Mouse (Mus musculus) embryonic facial prominence, embryonic 12.5 days (tissue): ENCODE data around the gene Arhgef26. TPM values are rescaled to one million over a fixed set of nuclear protein-coding genes. Genes with fewer than 3 reads are reported as not detected.
A peak's percentile ranks its signal among the peaks of the same experiment; 100 is the strongest.

Source experiments
- ATAC-seq: fragments of 200-750 bp; cut with Nextera tagmentation; 2 replicates; pipeline ENCODE4 v1.8.0; 2017; ENCODE audit not compliant: insufficient number of reproducible peaks, insufficient read depth, low FRiP score, low TSS enrichment
- H3K27ac ChIP-seq: fragments of 300-500 bp; sonication (generic); 2 replicates; pipeline ENCODE4 v1.5.1; 2016; ENCODE audit warnings: mild to moderate bottlenecking
- H3K27me3 ChIP-seq: fragments of 300-500 bp; sonication (generic); 2 replicates; pipeline ENCODE4 v1.6.1; 2016; ENCODE audit warnings: mild to moderate bottlenecking, moderate library complexity
- H3K36me3 ChIP-seq: fragments of 300-500 bp; sonication (generic); 2 replicates; pipeline ENCODE4 v1.6.1; 2016; ENCODE audit warnings: mild to moderate bottlenecking
- H3K4me1 ChIP-seq: fragments of 300-500 bp; sonication (generic); 2 replicates; pipeline ENCODE4 v1.6.1; 2016
- H3K4me2 ChIP-seq: fragments of 300-500 bp; sonication (generic); replicated peaks from 2 replicates; pipeline ENCODE4 v1.6.1; 2016; ENCODE audit warnings: mild to moderate bottlenecking, moderate library complexity
- H3K4me3 ChIP-seq: fragments of 300-500 bp; sonication (generic); 2 replicates; pipeline ENCODE4 v1.5.1; 2016; ENCODE audit warnings: mild to moderate bottlenecking
- H3K9ac ChIP-seq: fragments of 300-500 bp; sonication (generic); 2 replicates; pipeline ENCODE4 v1.6.1; 2016; ENCODE audit warnings: mild to moderate bottlenecking, moderate library complexity
- H3K9me3 ChIP-seq: fragments of 300-500 bp; sonication (generic); 2 replicates; pipeline ENCODE4 v1.6.1; 2016; ENCODE audit warnings: mild to moderate bottlenecking, moderate library complexity
- WGBS: fragments of 180-500 bp; shearing (Covaris S2); methylation state at CpG from one replicate; pipeline ENCODE4 v1.1.7; 2016; 5-methylcytosine and 5-hydroxymethylcytosine counted together
- polyA plus RNA-seq: library from polyadenylated mRNA; unstranded; fragments of >200 nt; fragmentation: Nextera tagmentation; extraction: Ambion mirVana; gene quantifications from 2 replicates; pipeline ENCODE4 v1.2.1, GENCODE M21; 2016

Gene Arhgef26
- 12.5 and 12.9 TPM in 2 replicates for polyA plus RNA-seq

DNA sequence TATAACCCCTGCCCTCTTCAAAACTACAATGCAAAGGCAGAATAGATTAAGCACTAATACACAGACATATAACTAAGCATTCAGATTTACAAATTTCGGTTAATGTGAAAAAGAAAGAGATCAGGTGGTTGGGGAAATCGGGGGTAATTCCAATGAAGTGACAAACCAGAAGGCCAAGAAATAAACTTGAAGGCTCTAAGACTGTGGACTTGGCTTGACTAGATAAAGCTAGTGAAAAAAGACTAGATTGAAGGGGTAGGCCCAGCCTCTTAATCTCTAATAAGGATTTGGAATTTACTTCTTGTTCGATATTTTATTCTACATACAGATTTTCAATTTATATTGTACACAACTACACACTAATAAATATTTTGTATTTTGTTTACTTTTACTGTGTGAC is at the start of gene Arhgef26:
Gene Arhgef26 (plus strand): TSS at position 301 of the 400 bp plus-strand sequence.
- Histone ChIP-seq H3K4me1 (0 out of 2 replicates have a peak, but pooled peaks cover 4% of the 10 kb centered on the region), H3K27me3 (0 out of 2 replicates have a peak, but pooled peaks cover 5% of the 10 kb centered on the region), H3K4me2 (peak within 1 kb of the TSS; percentile 80), H3K9me3 (no peaks in the 10 kb centered on the region), H3K4me3 (peak within 1 kb of the TSS; percentile 77), H3K27ac (0 out of 2 replicates have a peak within 1 kb of the TSS, but pooled peaks have one; percentile 54), H3K9ac (peak within 1 kb of the TSS; percentile 70), H3K36me3 (no peaks in the 10 kb centered on the region)
- 80% methylated on average over 3 of the region's 3 CpGs for WGBS
- ATAC-seq, result no peak

DNA sequence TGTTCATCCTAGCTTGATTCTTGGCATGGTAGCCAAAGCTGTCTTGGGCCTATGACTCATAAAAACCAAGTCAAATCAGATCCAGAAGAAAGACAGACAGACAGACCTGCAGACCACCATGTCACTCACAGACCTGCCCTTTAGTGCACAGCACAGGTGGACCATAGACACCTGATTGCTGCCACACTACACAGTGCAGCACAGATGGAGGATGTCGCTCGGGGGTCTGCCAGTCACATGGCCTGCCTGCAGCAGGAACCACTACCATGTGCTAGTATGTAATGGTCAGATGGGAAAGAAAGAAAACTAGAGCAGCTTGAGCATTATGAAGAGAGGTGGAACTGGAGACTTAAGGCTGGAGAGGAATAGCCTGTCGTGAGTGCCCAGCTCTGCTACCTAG is 27.7 kb upstream of the Arhgef26 start:
- no peaks in the 10 kb centered on the region for H3K36me3 ChIP-seq
- no peak overlapping the region for H3K4me3 ChIP-seq
- H3K9me3 ChIP-seq, result no peaks in the 10 kb centered on the region
- WGBS, result 85% methylated on average over 3 of the region's 3 CpGs
- H3K4me1 ChIP-seq, result no peaks in the 10 kb centered on the region
- no peak for ATAC-seq
- no peak overlapping the region for H3K9ac ChIP-seq
- H3K4me2 ChIP-seq, result no peak overlapping the region
- no peak overlapping the region for H3K27ac ChIP-seq
- H3K27me3 ChIP-seq, result no peaks in the 10 kb centered on the region

DNA sequence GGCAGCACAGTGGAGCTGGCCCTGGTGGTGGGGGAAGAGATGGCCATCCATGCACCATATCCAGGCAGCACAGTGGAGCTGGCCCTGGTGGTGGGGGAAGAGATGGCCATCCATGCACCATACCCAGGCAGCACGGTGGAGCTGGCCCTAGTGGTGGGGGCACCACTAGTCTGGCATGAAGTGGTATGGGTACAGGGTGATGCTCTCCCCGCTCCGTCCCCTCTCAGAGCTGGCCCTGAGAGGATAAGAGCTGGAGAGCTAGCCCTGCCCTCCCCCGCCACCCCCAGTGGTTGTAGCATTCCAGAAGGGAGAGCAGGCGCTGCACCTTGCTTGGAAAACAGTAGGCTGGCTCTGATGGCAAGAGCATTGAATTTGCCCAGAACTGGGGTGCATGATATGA is 26.9 kb upstream of the Arhgef26 start:
- WGBS, result 87% methylated on average over 5 of the region's 5 CpGs
- Histone ChIP-seq H3K9ac (no peak overlapping the region), H3K4me3 (no peak overlapping the region), H3K4me2 (no peak overlapping the region), H3K36me3 (no peaks in the 10 kb centered on the region), H3K9me3 (no peaks in the 10 kb centered on the region), H3K27ac (no peak overlapping the region), H3K27me3 (no peaks in the 10 kb centered on the region), H3K4me1 (no peaks in the 10 kb centered on the region)
- peak; percentile 35; the same call in 1 of the 2 replicates for ATAC-seq

DNA sequence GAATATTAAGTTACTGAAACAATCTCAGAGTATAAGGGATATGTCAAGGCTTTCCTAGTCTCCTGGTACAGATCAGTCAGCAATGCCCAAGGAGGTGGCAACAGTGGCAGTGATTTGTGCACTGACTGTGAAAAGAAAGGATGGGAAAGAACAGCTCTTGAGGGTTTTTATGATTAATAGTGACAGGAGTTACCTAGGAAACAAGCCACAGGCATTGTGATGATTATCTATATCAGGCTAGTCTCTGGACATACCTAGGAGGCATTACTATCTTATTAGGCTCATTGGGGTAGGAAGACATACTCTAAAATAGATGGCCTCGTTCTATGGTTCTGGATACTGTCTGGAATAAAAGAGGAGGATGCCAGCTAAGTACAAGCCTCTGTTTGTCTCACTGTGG is 13.4 kb upstream of the Arhgef26 start:
- Histone ChIP-seq H3K27me3 (no peaks in the 10 kb centered on the region), H3K4me2 (no peak overlapping the region), H3K4me1 (no peaks in the 10 kb centered on the region), H3K9ac (no peak overlapping the region), H3K4me3 (no peak overlapping the region), H3K27ac (no peak overlapping the region), H3K36me3 (no peaks in the 10 kb centered on the region), H3K9me3 (no peaks in the 10 kb centered on the region)
- 52% methylated on average over 1 of the region's 1 CpGs for WGBS
- no peak for ATAC-seq

DNA sequence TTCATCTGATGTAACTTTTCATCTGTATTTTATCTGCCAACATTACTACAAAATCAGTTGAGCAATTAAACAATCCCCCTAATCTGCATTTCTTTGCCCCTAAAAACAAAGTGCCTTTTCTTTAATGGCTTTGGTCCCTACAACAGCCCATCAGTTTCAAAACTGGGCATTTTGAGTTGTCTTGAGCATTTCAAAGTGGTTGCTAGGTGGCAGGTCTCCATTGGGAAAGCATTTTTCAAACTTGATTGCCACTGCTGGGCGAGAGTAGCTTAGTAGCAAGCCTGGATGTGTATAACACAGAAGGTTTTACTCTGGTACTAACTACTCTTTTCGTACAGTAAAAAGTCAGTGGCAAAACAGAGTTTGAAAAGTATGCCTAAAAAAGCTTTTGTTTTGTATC is 10.2 kb upstream of the Arhgef26 start:
- H3K27ac ChIP-seq, result no peak overlapping the region
- no peaks in the 10 kb centered on the region for H3K36me3 ChIP-seq
- no peak for ATAC-seq
- no peaks in the 10 kb centered on the region for H3K27me3 ChIP-seq
- no peak overlapping the region for H3K9ac ChIP-seq
- no peak overlapping the region for H3K4me3 ChIP-seq
- no peak overlapping the region for H3K4me2 ChIP-seq
- WGBS, result 71% methylated on average over 2 of the region's 2 CpGs
- H3K9me3 ChIP-seq, result no peaks in the 10 kb centered on the region
- H3K4me1 ChIP-seq, result no peaks in the 10 kb centered on the region

DNA sequence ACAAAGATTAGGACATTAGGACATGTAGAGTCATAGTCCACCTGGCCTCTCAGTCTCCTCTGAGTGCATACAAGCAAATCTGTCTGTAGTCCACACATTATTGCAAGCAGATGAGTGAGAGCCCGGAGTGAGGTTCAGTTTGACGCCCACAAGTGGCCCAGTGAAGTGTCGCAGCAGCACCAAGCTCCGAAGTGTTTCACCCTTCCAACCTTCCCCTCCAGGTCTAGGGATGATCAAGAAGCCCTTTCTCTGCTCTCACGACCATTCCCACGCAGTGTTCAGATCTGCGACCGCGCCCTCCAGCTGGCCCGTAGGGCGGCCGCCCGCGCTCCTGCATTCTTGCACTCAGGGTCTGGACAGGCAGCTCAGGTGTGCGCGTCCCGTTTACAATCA is 313 bp downstream of the Arhgef26 start:
- Histone ChIP-seq H3K27ac (no peak overlapping the region), H3K4me2 (peak overlapping the region; percentile 80), H3K9ac (peak overlapping the region; percentile 70), H3K4me1 (0 out of 2 replicates have a peak, but pooled peaks cover 4% of the 10 kb centered on the region), H3K4me3 (peak overlapping the region; percentile 77), H3K9me3 (no peaks in the 10 kb centered on the region), H3K27me3 (0 out of 2 replicates have a peak, but pooled peaks cover 5% of the 10 kb centered on the region), H3K36me3 (no peaks in the 10 kb centered on the region)
- WGBS, result 1% methylated on average over 17 of the region's 17 CpGs
- ATAC-seq, result no peak

DNA sequence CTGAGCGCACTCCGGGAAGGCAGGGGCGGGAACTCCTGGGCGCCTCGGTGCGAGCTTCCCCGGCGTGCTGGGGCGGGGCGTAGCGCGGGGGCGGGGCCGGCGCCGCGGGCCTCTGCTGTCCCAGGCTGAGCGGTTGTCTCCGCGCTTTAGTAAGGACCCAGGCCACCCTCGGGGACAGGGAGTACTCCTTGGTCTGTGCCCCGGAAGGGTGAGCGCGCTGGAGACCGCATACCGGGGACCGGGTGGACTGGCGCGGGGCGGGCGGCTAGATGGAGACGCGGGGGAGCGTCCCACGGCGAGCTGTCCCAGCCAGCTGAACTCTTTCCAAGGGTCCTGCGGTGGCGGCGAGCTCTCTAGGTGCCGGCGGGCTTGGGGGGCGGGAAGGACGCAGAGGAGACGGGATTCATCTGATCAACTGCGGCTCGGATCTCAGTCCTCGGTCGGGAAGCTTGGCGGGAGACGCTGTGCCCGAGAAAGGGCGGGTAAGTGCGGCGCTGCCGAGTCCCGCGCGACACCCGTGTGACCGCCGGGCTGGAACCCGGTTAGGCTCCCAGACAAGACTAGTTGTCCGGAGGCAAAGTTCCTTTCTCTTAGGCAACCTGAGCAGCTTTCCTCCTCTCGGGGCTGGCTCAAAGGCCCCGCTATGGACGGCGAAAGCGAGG is 841 bp downstream of the Arhgef26 start:
- no peaks in the 10 kb centered on the region for H3K9me3 ChIP-seq
- WGBS, result under 1% methylated on average over 67 of the region's 68 CpGs
- peak overlapping the region; percentile 70 for H3K9ac ChIP-seq
- H3K36me3 ChIP-seq, result no peaks in the 10 kb centered on the region
- H3K4me3 ChIP-seq, result peak overlapping the region; percentile 77
- ATAC-seq, result peak; percentile 92
- 0 out of 2 replicates have a peak overlapping the region, but pooled peaks have one; percentile 54 for H3K27ac ChIP-seq
- 0 out of 2 replicates have a peak, but pooled peaks cover 4% of the 10 kb centered on the region for H3K4me1 ChIP-seq
- H3K27me3 ChIP-seq, result 0 out of 2 replicates have a peak, but pooled peaks cover 5% of the 10 kb centered on the region
- peak overlapping the region; percentile 80 for H3K4me2 ChIP-seq

DNA sequence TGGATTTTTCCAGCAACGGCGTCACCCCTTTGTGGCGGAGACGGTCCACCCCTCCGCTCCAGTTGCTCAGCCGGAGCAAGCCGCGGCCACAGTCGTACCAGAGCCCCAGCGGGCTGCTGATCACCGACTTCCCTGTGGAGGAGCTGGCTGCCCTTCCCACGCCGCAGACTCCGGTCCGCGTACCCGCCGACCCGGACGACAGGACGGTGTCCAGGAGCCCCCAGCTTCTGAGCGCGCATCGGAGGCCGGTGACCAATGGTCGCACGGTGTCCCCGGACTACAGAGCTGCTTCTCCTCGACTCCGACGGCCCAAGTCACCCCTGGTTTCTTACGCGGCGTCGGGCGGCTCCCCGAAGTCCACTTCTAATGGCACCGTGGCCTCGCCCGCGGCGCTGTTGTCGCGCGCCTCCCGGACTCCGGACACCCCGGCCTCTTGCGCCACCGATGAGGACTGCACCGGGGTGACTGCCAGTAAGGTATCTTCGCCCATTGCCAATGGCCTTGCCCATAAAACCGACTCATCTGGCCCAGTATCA is 1.4 kb downstream of the Arhgef26 start:
- WGBS, result under 1% methylated on average over 53 of the region's 53 CpGs

DNA sequence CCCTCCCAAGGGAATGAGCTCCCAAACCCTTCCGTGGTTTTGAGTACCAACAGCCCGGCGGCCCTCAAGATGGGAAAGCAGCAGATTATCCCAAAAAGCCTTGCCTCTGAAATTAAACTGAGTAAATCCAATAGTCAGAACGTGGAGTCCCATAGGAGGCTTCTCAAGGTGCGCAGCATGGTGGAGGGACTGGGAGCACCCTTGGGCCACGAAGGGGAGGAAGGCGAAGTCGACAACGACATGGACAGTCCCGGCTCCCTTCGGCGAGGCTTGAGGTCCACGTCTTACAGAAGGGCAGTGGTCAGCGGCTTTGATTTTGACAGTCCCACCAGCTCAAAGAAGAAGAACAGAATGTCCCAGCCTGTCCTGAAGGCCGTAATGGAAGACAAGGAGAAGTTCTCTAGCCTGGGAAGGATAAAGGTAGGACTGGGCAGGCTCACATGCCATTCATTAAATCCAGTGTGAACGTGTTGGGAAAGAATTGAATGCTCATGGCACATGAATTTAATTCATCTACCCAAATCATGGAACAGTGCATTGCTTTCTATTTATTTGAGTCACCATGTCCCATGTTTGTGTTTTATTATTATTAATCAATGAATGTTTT is 2.1 kb downstream of the Arhgef26 start:
- H3K4me3 ChIP-seq, result peak overlapping the region; percentile 77
- H3K9ac ChIP-seq, result peak overlapping the region; percentile 70
- no peaks in the 10 kb centered on the region for H3K9me3 ChIP-seq
- H3K4me1 ChIP-seq, result 0 out of 2 replicates have a peak, but pooled peaks cover 4% of the 10 kb centered on the region
- no peak for ATAC-seq
- peak overlapping the region; percentile 80 for H3K4me2 ChIP-seq
- 10% methylated on average over 16 of the region's 16 CpGs for WGBS
- 0 out of 2 replicates have a peak, but pooled peaks cover 5% of the 10 kb centered on the region for H3K27me3 ChIP-seq
- H3K36me3 ChIP-seq, result no peaks in the 10 kb centered on the region
- no peak overlapping the region for H3K27ac ChIP-seq

More for the DNA sequence above, 1.4 kb downstream of the Arhgef26 start:
- peak overlapping the region; percentile 80 for H3K4me2 ChIP-seq
- no peak overlapping the region for H3K27ac ChIP-seq
- H3K9ac ChIP-seq, result peak overlapping the region; percentile 70
- ATAC-seq, result peak; percentile 23; the same call in 1 of the 2 replicates
- 0 out of 2 replicates have a peak, but pooled peaks cover 5% of the 10 kb centered on the region for H3K27me3 ChIP-seq
- H3K9me3 ChIP-seq, result no peaks in the 10 kb centered on the region
- H3K4me3 ChIP-seq, result peak overlapping the region; percentile 77
- 0 out of 2 replicates have a peak, but pooled peaks cover 4% of the 10 kb centered on the region for H3K4me1 ChIP-seq
- H3K36me3 ChIP-seq, result no peaks in the 10 kb centered on the region

DNA sequence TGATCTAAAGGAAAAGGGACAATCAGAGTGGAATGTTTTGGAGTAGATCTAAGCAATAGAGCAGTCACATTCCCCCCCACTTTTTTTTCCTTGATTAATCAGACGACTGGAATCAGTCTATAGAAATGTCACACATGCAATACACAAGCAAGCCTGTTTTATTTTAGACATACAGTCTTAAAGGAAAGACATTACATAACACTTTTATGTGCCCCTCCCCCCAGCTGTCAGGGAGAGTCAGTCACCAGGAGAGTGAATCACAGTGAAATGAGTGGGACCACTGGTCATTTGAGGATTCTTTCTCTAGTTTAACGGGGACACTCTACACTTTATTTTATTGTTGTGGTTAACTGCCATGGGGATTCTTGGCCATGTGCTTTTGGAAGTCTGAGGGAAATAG is 2.7 kb downstream of the Arhgef26 start:
- Histone ChIP-seq H3K9me3 (no peaks in the 10 kb centered on the region), H3K4me2 (peak overlapping the region; percentile 80), H3K27me3 (0 out of 2 replicates have a peak, but pooled peaks cover 5% of the 10 kb centered on the region), H3K9ac (no peak overlapping the region), H3K4me3 (no peak overlapping the region), H3K27ac (no peak overlapping the region), H3K4me1 (0 out of 2 replicates have a peak, but pooled peaks cover 4% of the 10 kb centered on the region), H3K36me3 (no peaks in the 10 kb centered on the region)
- 16% methylated on average over 2 of the region's 2 CpGs for WGBS
- ATAC-seq, result no peak

DNA sequence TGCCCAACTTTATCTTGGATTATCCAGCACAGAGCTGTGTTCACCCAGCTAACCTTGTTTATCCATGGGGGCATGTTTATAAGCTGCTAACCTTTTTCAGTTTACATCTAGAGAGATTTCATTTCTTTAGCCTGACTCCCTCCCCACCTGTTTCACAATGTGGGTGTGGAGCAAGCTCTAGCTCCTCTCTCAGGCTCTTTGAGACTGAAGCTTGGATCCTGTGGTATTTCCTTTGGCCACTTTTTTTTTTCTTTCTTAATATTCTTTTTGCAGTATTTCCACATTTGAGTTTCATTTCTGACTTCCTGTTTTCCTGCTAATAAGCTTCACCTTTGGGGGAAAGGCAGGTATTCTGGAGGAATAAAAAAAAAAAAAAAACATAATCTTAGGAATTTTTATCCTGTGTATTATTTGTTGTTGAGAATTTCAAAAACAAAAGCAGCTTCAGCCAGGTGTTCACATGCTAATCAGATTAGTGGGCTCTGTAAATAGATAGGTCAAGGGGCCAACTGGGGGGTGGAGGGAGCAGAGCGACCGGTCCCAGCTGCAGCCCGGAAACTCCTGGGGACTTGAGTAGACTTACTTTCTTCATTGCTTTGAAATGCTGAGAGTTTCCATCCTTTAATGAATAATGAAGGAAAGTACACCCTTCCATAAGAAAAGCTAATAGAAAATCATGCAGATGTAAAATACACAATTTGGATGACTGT is 3.5 kb downstream of the Arhgef26 start:
- Histone ChIP-seq H3K27me3 (0 out of 2 replicates have a peak, but pooled peaks cover 5% of the 10 kb centered on the region), H3K9me3 (no peaks in the 10 kb centered on the region), H3K9ac (no peak overlapping the region), H3K4me1 (0 out of 2 replicates have a peak, but pooled peaks cover 4% of the 10 kb centered on the region), H3K36me3 (no peaks in the 10 kb centered on the region), H3K27ac (no peak overlapping the region), H3K4me2 (peak overlapping the region; percentile 80; the same call in 1 of the 2 replicates), H3K4me3 (no peak overlapping the region)
- ATAC-seq, result no peak
- WGBS, result 16% methylated on average over 3 of the region's 3 CpGs
